Mouse (Mus musculus) heart, adult 2 months (tissue): ENCODE data around the gene Apoe. TPM values are rescaled to one million over a fixed set of nuclear protein-coding genes. Genes with fewer than 3 reads are reported as not detected.
A peak's percentile ranks its signal among the peaks of the same experiment; 100 is the strongest.

ENCODE experiments used
- DNase-seq, 2 experiments: peaks; one replicate each; pipeline ENCODE4 v3.0.0; 2021
- H3K27ac ChIP-seq: fragments of 200-600 bp; 2 replicates; pipeline ENCODE4 v1.8.1; 2022
- H3K27me3 ChIP-seq: fragments of 200-500 bp; 2 replicates; pipeline ENCODE4 v1.6.1; 2012; ENCODE audit warnings: mild to moderate bottlenecking, low read length, inconsistent platforms, mixed read lengths; ENCODE audit not compliant: control insufficient read depth, insufficient read depth
- H3K36me3 ChIP-seq: fragments of 200-500 bp; 2 replicates; pipeline ENCODE4 v1.6.1; 2012; ENCODE audit warnings: low read length, inconsistent platforms; ENCODE audit not compliant: control insufficient read depth, insufficient read depth
- H3K4me1 ChIP-seq: fragments of 200-500 bp; 2 replicates; pipeline ENCODE4 v1.6.1; 2011; ENCODE audit warnings: low read length; ENCODE audit not compliant: control insufficient read depth, insufficient read depth
- H3K4me3 ChIP-seq: fragments of 200-600 bp; 2 replicates; pipeline ENCODE4 v1.8.1; 2022
- H3K79me2 ChIP-seq: fragments of 200-500 bp; replicated peaks from 2 replicates; pipeline ENCODE4 v1.6.1; 2012; ENCODE audit warnings: mild to moderate bottlenecking, inconsistent platforms, low read length, moderate library complexity, mixed read lengths; ENCODE audit not compliant: control insufficient read depth, insufficient read depth
- H3K9ac ChIP-seq: fragments of 200-500 bp; 2 replicates; pipeline ENCODE4 v1.6.1; 2012; ENCODE audit warnings: low read depth, mild to moderate bottlenecking, control low read depth, inconsistent platforms, low read length, mixed read lengths
- CTCF ChIP-seq: fragments of 200-600 bp; IDR thresholded peaks from 2 replicates; pipeline ENCODE4 v1.8.1; 2022; ENCODE audit warnings: antibody characterized with exemption, mild to moderate bottlenecking, moderate library complexity
- EP300 ChIP-seq: fragments of 200-500 bp; IDR thresholded peaks from 2 replicates; pipeline ENCODE4 v1.6.1; 2011; ENCODE audit warnings: low read depth, low read length, control low read depth; ENCODE audit not compliant: insufficient read depth
- POLR2A ChIP-seq: fragments of 200-500 bp; IDR thresholded peaks from 2 replicates; pipeline ENCODE4 v1.6.1; 2011; ENCODE audit warnings: mild to moderate bottlenecking, low read depth, low read length, control low read depth; ENCODE audit not compliant: insufficient read depth
- WGBS: fragments of 180-500 bp; shearing (Covaris S2); methylation state at CpG from one replicate; pipeline ENCODE4 v1.1.7; 2018; 5-methylcytosine and 5-hydroxymethylcytosine counted together
- intact Hi-C: fragments of 180-260 bp; cut with DNase I; formaldehyde crosslinking; loops from one replicate; pipeline ENCODE4 v1.15.1; 2025
- polyA plus RNA-seq: library from polyadenylated mRNA; depleted of rRNA; stranded (reverse); fragments of >200 nt; gene quantifications from 2 replicates; pipeline ENCODE4 v1.2.3, GENCODE M21; 2012
- total RNA-seq, 2 experiments: library from RNA; stranded (reverse); gene quantifications; 2 replicates each; pipeline ENCODE4 v1.2.3; 2021

The Apoe gene
- total and polyA plus RNA-seq, 3 experiments: 278 to 519 (median 293) TPM

- intact Hi-C loops: loop anchor here (1.0 to 5.0 kb wide), 4 partner anchors 32 to 123 kb away; no protein-coding TSS in a partner anchor
- no peaks in the 10 kb centered on the region for H3K27me3 ChIP-seq
- DNase-seq: peak; percentile 86 to 91
- no peak for TF ChIP-seq POLR2A
- peak; percentile 83 for TF ChIP-seq CTCF
- peak; percentile 97 for TF ChIP-seq EP300
- WGBS: 3% methylated on average over 10 of the region's 10 CpGs
- H3K4me3 ChIP-seq: no peak overlapping the region
- peaks cover 6% of the 10 kb centered on the region for H3K4me1 ChIP-seq
- H3K9ac ChIP-seq: peak overlapping the region; percentile 49; the same call in 1 of the 2 replicates
- H3K36me3 ChIP-seq: no peaks in the 10 kb centered on the region
- peak overlapping the region; percentile 84 for H3K27ac ChIP-seq
- peaks cover 4% of the 10 kb centered on the region for H3K79me2 ChIP-seq
Measured at GRCm38 (mm10) chr7:19668947-19669721, 29.9 kb downstream of the Apoe start.

DNA sequence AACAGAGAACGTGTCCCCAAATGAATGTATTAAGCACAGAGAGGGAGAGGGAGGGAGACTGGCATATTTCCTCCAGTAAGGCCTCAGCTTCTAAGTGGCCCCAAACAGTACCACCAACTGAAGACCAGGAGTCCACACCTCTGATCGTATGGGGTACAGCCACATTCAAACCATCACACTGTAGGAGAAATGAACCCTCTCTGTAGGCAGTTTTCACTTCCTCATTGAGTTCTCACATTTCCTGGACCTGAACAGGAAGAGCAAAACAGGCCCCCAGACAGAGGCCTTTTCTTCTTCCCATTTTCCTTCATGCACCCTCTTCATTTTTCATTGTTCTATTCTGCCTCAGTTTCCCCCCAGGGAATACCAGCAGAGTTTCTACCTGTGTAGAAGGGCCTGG lies 31.6 kb downstream of the Apoe start:
- Histone ChIP-seq H3K4me1 (peaks cover 13% of the 10 kb centered on the region), H3K27me3 (no peaks in the 10 kb centered on the region), H3K36me3 (no peaks in the 10 kb centered on the region), H3K27ac (no peak overlapping the region), H3K4me3 (no peak overlapping the region), H3K79me2 (peaks cover 7% of the 10 kb centered on the region), H3K9ac (no peak overlapping the region)
- 71% methylated on average over 2 of the region's 2 CpGs for WGBS
- intact Hi-C loops: loop anchor here (5.0 kb wide), 1 partner anchor 125 kb away; no protein-coding TSS in a partner anchor
- no peak for DNase-seq
- no peak for TF ChIP-seq POLR2A
- TF ChIP-seq EP300: no peak
- no peak for TF ChIP-seq CTCF

DNA sequence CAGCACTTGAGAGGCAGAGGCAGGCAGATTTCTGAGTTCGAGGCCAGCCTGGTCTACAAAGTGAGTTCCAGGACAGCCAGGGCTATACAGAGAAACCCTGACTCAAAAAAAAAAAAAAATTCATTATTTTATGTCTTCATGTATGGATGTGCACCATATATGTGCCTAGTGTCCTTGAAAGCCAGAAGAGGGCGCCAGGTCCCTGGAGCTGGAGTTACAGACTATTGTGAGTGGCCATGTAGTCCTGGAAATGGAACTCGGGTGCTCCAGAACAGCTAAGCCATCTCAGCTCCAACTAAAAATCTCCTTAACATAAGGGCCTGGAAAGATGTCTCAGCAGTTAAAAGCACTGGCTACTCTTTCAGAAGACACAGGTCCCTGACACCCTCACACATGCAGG lies 32.2 kb downstream of the Apoe start:
- no peak for DNase-seq
- Histone ChIP-seq H3K9ac (no peak overlapping the region), H3K36me3 (no peaks in the 10 kb centered on the region), H3K27ac (no peak overlapping the region; the same call in 1 of the 2 replicates), H3K4me1 (peaks cover 13% of the 10 kb centered on the region), H3K79me2 (peaks cover 9% of the 10 kb centered on the region), H3K27me3 (no peaks in the 10 kb centered on the region), H3K4me3 (no peak overlapping the region)
- intact Hi-C loops: loop anchor here (5.0 kb wide), 1 partner anchor 126 kb away; no protein-coding TSS in a partner anchor
- 61% methylated on average over 3 of the region's 3 CpGs for WGBS
- TF ChIP-seq EP300 (no peak), CTCF (peak; percentile 19; the same call in 1 of the 2 replicates), POLR2A (no peak)

- TF ChIP-seq POLR2A (peak; percentile 79), CTCF (peak; percentile 47), EP300 (peak; percentile 83)
Measured at GRCm38 (mm10) chr7:19664955-19665841, 33.8 kb downstream of the Apoe start, which contains the start of gene Clptm1. TSS of gene Clptm1 (minus strand) at chr7:19665033.

DNA sequence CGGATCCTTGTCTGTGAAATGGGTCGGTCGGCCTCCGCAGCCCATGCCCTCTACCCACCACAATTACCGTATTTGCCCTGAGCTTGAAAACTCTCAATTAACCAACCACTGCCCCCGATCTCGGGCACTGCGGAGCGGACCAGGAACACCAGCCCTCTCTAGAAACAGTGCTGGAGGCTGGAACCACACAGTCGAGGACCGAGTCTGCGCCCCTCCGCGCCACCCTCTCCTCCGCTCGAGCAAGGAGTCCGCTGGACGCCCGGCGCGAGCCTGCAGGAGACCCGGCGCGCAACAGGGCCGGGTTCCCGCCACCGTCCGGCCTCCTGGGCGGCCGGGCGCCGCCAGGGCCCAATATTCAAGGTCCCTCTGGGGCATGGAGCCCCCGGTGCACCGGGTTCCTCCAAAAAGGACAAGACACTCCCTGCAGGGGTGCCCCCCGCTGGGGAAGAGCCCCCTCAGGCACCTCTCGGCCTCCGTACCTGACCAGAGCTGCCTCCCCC lies 34.5 kb downstream of the Apoe start:
- no peaks in the 10 kb centered on the region for H3K27me3 ChIP-seq
- under 1% methylated on average over 37 of the region's 37 CpGs for WGBS
- intact Hi-C loops: loop anchor here (5.0 kb wide), 1 partner anchor 37 kb away; the partner anchor contains the start of gene Relb
- H3K4me3 ChIP-seq: peak overlapping the region; percentile 100
- no peaks in the 10 kb centered on the region for H3K36me3 ChIP-seq
- peaks cover 13% of the 10 kb centered on the region for H3K4me1 ChIP-seq
- H3K9ac ChIP-seq: peak overlapping the region; percentile 94
- no peak for DNase-seq
- peaks cover 16% of the 10 kb centered on the region for H3K79me2 ChIP-seq
- TF ChIP-seq CTCF: peak; percentile 22; the same call in 1 of the 2 replicates
- no peak for TF ChIP-seq POLR2A
- peak overlapping the region; percentile 88 for H3K27ac ChIP-seq

More at GRCm38 (mm10) chr7:19664955-19665841, 33.8 kb downstream of the Apoe start, which contains the start of gene Clptm1:
- under 1% methylated on average over 54 of the region's 63 CpGs for WGBS
- Histone ChIP-seq H3K4me3 (peak within 1 kb of the TSS; percentile 100), H3K36me3 (no peaks in the 10 kb centered on the region), H3K4me1 (peaks cover 13% of the 10 kb centered on the region), H3K9ac (peak within 1 kb of the TSS; percentile 94), H3K27ac (peak within 1 kb of the TSS; percentile 96), H3K79me2 (peaks cover 14% of the 10 kb centered on the region), H3K27me3 (no peaks in the 10 kb centered on the region)
- intact Hi-C loops: loop anchor here (5.0 kb wide), 2 partner anchors 38 to 127 kb away; partner anchors contain the start of gene Relb
- peak; percentile 97 for DNase-seq
